ENCODE assay signal across 12 mouse cellular contexts in the genomic region with DNA sequence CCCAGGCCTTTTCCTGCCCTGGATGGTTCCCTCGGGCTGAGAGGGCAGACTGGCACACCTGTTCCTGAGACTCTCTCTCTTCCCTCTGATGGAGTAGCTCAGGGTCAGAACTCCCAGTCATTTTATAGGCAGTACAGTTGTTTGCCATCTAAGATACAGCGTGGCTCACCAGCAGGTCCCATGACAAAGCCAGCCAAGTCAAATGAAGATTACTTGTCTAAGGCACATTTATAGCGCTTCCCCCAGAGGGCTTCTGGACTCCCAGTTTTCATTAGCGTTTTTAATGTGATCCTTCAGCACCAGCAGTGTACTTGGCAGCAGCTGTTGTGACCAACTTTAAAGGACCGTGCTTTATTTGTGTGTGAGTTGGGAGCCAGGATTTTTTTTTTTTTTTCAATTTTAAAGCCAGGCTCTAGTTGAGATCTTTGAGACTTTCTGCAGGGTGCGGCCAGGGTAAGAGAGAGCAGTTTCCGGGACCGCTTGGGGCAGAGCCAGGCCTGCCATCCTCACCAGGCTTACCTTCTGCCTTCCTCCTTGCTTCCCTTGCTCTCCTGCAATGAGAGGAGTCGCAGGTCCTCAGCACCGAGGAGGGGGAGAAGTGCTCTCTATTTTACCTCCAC.
DNase-seq lines count a peak whose midpoint lies in the region; ATAC-seq and TF ChIP-seq lines count a peak whose summit lies in the region.
"Had no signal": no experiment of that assay in that cellular context is flagged by ENCODE, and none has a peak within 500 bp of the region (broad histone marks: within the 10 kb centered on the region; RNA-seq: fewer than 3 reads in every experiment).

No protein-coding gene starts in this region.

- no peak overlapping the region for H3K4me2 ChIP-seq in hindbrain, embryonic 11.5 days (replicated peaks; ENCODE audit: low read depth, low read length)
- no peak overlapping the region for H3K4me2 ChIP-seq in limb, embryonic 15.5 days
- H3K4me2 ChIP-seq: liver, embryonic 15.5 days had no signal

- H3K9me3 ChIP-seq in hindbrain, embryonic 11.5 days (ENCODE audit: control insufficient read depth, low read length) = no peaks in the 10 kb centered on the region
- H3K9me3 ChIP-seq in limb, embryonic 15.5 days = no peaks in the 10 kb centered on the region
- H3K9me3 ChIP-seq: liver, embryonic 15.5 days had no signal

- H3K36me3 ChIP-seq in hindbrain, embryonic 11.5 days (ENCODE audit: control insufficient read depth, insufficient read depth, low read length) = no peaks in the 10 kb centered on the region
- 0 out of 2 replicates have a peak, but pooled peaks cover 7% of the 10 kb centered on the region for H3K36me3 ChIP-seq in limb, embryonic 15.5 days
- H3K36me3 ChIP-seq: liver, embryonic 15.5 days had no signal

- TF ChIP-seq POLR2A in lung, adult 2 months (IDR thresholded peaks at IDR 0.05; ENCODE audit: borderline replicate concordance, extremely low read depth, low read depth, low read length) = no peak

- H3K9ac ChIP-seq in hindbrain, embryonic 11.5 days (ENCODE audit: low read depth, low read length) = no peak overlapping the region
- H3K9ac ChIP-seq in limb, embryonic 15.5 days = no peak overlapping the region
- H3K9ac ChIP-seq: liver, embryonic 15.5 days had no signal

- no peak overlapping the region for H3K27ac ChIP-seq in hindbrain, embryonic 11.5 days (ENCODE audit: low read depth, low read length)
- H3K27ac ChIP-seq in limb, embryonic 15.5 days = peak overlapping the region; percentile 9; the same call in 1 of the 2 replicates
- H3K27ac ChIP-seq: liver, embryonic 15.5 days had no signal

- H3K27me3 ChIP-seq in hindbrain, embryonic 11.5 days (ENCODE audit: control insufficient read depth, insufficient read depth, low read length) = no peaks in the 10 kb centered on the region
- no peaks in the 10 kb centered on the region for H3K27me3 ChIP-seq in limb, embryonic 15.5 days
- H3K27me3 ChIP-seq: liver, embryonic 15.5 days had no signal

- no peaks in the 10 kb centered on the region for H3K4me1 ChIP-seq in hindbrain, embryonic 11.5 days (replicated peaks; ENCODE audit: control insufficient read depth, insufficient read depth, low read length)
- H3K4me1 ChIP-seq in limb, embryonic 15.5 days = peaks cover 15% of the 10 kb centered on the region
- no peaks in the 10 kb centered on the region; the same call in 1 of the 2 replicates for H3K4me1 ChIP-seq in lung, adult 2 months (ENCODE audit: control insufficient read depth, insufficient read depth, low read length)
- H3K4me1 ChIP-seq: liver, embryonic 15.5 days had no signal

- WGBS in hindbrain, embryonic 11.5 days = 83% methylated on average over 9 of the region's 10 CpGs
- 38% methylated on average over 10 of the region's 10 CpGs for WGBS in limb, embryonic 15.5 days
- 74% methylated on average over 10 of the region's 10 CpGs for WGBS in lung, adult 2 months

- 0 out of 2 replicates have a peak, but pooled peaks have one; percentile 11 for ATAC-seq in frontal cortex, adult (ENCODE audit: low TSS enrichment)
- peak; percentile 54; the same call in 1 of the 2 replicates for ATAC-seq in hindbrain, embryonic 11.5 days (ENCODE audit: low FRiP score)
- 0 out of 2 replicates have a peak, but pooled peaks have one; percentile 55 for ATAC-seq in limb, embryonic 15.5 days (ENCODE audit: insufficient number of reproducible peaks, low FRiP score, low TSS enrichment, low read depth)

- no peak overlapping the region for H3K4me3 ChIP-seq in hindbrain, embryonic 11.5 days (ENCODE audit: low read depth, low read length)
- H3K4me3 ChIP-seq in limb, embryonic 15.5 days = no peak overlapping the region
- H3K4me3 ChIP-seq in lung, adult 2 months (replicated peaks; ENCODE audit: extremely low read depth, low read depth, low read length) = no peak overlapping the region
- H3K4me3 ChIP-seq: liver, embryonic 15.5 days had no signal

- DNase-seq in frontal cortex, postnatal 14 days (ENCODE audit: low spot score in 2 of 2) = no peak
- peak; percentile 33 for DNase-seq in MN1 (ENCODE audit: low spot score)
- peak; percentile 15 for DNase-seq in hindbrain, embryonic 11.5 days (ENCODE audit: low spot score)
- no peak for DNase-seq in lung, adult 2 months
- DNase-seq in c-Kit-positive CD71-positive TER-119-positive erythroid progenitor cells, embryonic 14.5 days (ENCODE audit: low spot score) = no peak
- DNase-seq in left cerebral cortex, adult 9 months (ENCODE audit: low spot score in 2 of 2) = no peak
- DNase-seq: cerebellum, postnatal 36 days; heart, postnatal 36 days; right cerebral cortex, postnatal 14 days had no signal

- no peak for TF ChIP-seq CTCF in lung, adult 2 months (IDR thresholded peaks at IDR 0.05; ENCODE audit: insufficient read depth, low read length)

Comparison
In these comparisons a context has a peak if more than half of its experiments do, and no peak if none do; other contexts are left out.
1. DNase-seq: peak in MN1 (single experiment) and hindbrain, embryonic 11.5 days (single experiment); none in frontal cortex, postnatal 14 days (0 of 2), lung, adult 2 months (single experiment), c-Kit-positive CD71-positive TER-119-positive erythroid progenitor cells, embryonic 14.5 days (single experiment) and left cerebral cortex, adult 9 months (0 of 2).
2. Peak in every context shown above with its lines, with median percentiles within 50 percentile points of each other: ATAC-seq.